Mouse (Mus musculus) limb, embryonic 13.5 days (tissue): Measurements from ENCODE around the gene Wdr26. TPM values are rescaled to one million over a fixed set of nuclear protein-coding genes. Genes with fewer than 3 reads are reported as not detected.

Experiments
- ATAC-seq: fragments of 200-750 bp; cut with Nextera tagmentation; 2 replicates; pipeline ENCODE4 v1.8.0; 2017; ENCODE audit warnings: low read depth, moderate number of reproducible peaks, moderate TSS enrichment; ENCODE audit not compliant: low FRiP score
- H3K27ac ChIP-seq: fragments of 300-500 bp; sonication (generic); 2 replicates; pipeline ENCODE4 v1.5.1; 2015; ENCODE audit warnings: inconsistent platforms, mild to moderate bottlenecking, moderate library complexity
- H3K27me3 ChIP-seq: fragments of 300-500 bp; sonication (generic); 2 replicates; pipeline ENCODE4 v1.6.1; 2015; ENCODE audit warnings: mild to moderate bottlenecking, inconsistent platforms
- H3K36me3 ChIP-seq: fragments of 300-500 bp; sonication (generic); 2 replicates; pipeline ENCODE4 v1.6.1; 2015; ENCODE audit warnings: inconsistent platforms, mild to moderate bottlenecking, moderate library complexity
- H3K4me1 ChIP-seq: fragments of 300-500 bp; sonication (generic); 2 replicates; pipeline ENCODE4 v1.6.1; 2015; ENCODE audit warnings: inconsistent platforms
- H3K4me2 ChIP-seq: fragments of 300-500 bp; sonication (generic); replicated peaks from 2 replicates; pipeline ENCODE4 v1.6.1; 2015; ENCODE audit warnings: inconsistent platforms, mild to moderate bottlenecking, moderate library complexity
- H3K4me3 ChIP-seq: fragments of 300-500 bp; sonication (generic); 2 replicates; pipeline ENCODE4 v1.5.1; 2015; ENCODE audit warnings: moderate library complexity, mild to moderate bottlenecking, inconsistent platforms
- H3K9ac ChIP-seq: fragments of 300-500 bp; sonication (generic); 2 replicates; pipeline ENCODE4 v1.6.1; 2015; ENCODE audit warnings: mild to moderate bottlenecking, inconsistent platforms
- H3K9me3 ChIP-seq: fragments of 300-500 bp; sonication (generic); 2 replicates; pipeline ENCODE4 v1.6.1; 2016; ENCODE audit warnings: inconsistent platforms
- WGBS: fragments of 180-500 bp; shearing (Covaris S2); methylation state at CpG from one replicate; pipeline ENCODE4 v1.1.7; 2015; 5-methylcytosine and 5-hydroxymethylcytosine counted together
- polyA plus RNA-seq: library from polyadenylated mRNA; unstranded; fragments of >200 nt; fragmentation: Nextera tagmentation; extraction: Ambion mirVana; gene quantifications from 2 replicates; pipeline ENCODE4 v1.2.1, GENCODE M21; 2015

Wdr26 gene
- 40.5 and 44.4 TPM in 2 replicates for polyA plus RNA-seq

DNA sequence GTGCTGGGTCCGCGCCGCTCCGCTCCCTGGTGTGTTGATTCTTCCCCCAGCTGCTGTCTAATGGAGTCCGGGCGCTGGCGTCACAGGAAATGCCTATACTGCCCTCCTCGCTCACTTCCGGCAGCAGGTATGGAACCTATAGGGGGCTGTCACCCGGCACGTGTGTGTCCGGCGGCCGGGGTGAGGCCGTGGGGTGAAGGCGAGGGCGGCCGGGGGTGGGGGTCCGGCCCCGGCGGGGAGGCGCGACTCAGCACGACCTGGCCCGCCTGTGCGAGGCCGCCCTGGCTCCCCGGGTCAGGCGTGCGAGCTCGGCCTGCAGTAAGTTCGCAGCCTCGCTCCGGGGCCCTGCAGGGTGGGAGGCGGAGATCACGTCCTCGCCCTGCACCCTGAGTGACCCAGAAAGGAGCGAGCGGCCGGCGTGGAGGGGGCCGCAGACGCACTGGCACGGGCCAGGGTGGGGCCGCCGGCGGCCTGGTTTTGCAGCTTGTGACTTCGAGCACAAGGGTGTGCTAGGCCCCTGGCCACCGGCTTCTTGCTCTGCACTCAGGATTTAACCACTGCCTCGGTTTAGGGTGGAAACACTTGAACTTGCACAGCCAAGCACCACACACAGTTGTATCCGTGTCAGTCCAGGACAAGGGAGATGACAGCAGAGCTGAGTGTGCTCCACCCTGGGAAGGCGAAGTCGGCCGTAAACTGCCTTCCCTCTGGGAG lies at the start of gene Wdr26:
Gene Wdr26 (minus strand): TSS at position 82 of the 714 bp plus-strand sequence.
- ATAC-seq: peak; percentile 94

DNA sequence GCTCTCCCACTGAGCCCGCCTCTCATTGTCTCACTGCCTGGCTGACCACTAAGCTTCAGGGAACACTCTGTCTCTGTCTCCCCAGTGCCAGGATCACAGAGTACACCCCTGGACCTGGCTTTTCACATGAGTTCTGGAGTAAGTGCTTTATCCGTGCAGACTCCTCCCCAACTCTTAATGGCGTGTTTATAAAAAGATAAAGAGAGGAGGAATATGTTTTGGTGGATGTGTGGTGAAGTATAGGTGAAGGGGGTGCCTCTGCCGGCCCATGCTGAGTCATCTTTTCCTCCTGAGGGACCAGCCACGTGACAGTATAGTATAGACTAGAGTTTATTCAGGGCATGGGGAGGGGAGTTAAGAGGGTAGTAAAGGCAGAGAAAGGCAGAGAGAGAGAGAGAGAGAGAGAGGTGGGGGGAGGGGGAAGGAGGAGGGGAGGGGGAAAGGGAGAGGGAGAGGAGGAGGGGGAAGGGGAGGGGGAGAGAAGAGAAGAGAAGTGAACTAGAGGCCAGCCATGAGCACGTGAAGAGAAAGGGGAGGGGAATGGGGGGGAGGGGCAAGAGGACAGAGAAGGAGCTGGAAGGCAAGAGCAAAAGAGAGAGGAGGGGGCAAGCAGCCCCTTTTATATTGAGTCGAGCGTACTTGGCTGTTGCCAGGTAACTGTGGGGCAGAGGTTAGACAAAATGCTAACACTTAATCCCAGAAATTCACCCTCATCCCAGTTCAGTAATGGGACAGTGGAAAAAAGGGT lies 49.3 kb upstream of the Wdr26 start:
- peaks cover 41% of the 10 kb centered on the region for H3K4me1 ChIP-seq
- no peak for ATAC-seq

More for the DNA sequence above, at the start of gene Wdr26:
- under 1% methylated on average over 53 of the region's 54 CpGs for WGBS
- Histone ChIP-seq H3K27ac (peak within 1 kb of the TSS; percentile 92), H3K4me2 (peak within 1 kb of the TSS; percentile 77), H3K4me1 (peaks cover 25% of the 10 kb centered on the region), H3K9ac (peak within 1 kb of the TSS; percentile 98), H3K9me3 (no peaks in the 10 kb centered on the region), H3K36me3 (peaks cover 11% of the 10 kb centered on the region; the same call in 1 of the 2 replicates), H3K27me3 (no peaks in the 10 kb centered on the region), H3K4me3 (peak within 1 kb of the TSS; percentile 100)

DNA sequence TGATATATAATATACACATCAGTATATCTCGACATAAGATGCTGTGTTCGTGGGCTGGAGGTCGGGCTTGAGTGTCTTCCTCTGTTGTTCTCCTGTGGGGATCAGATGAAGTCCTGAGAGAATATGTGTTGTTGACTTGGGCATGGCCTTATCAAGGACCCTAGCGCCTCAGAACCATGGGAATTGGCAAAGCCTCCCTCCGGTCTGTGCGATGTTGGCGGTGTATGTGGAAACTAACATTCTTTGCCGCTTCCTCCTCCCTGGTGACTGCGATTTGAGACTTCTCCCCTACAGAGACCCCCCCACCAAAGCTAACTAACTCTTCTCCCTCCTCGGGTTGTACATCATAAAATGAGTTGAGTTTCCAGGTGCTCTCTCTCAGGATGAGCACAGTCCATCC lies 48.6 kb upstream of the Wdr26 start:
- Histone ChIP-seq H3K9me3 (no peaks in the 10 kb centered on the region), H3K4me3 (no peak overlapping the region), H3K27ac (no peak overlapping the region), H3K4me2 (no peak overlapping the region), H3K27me3 (peaks cover 9% of the 10 kb centered on the region; the same call in 1 of the 2 replicates), H3K9ac (no peak overlapping the region), H3K36me3 (no peaks in the 10 kb centered on the region), H3K4me1 (peaks cover 48% of the 10 kb centered on the region)
- ATAC-seq: no peak
- 85% methylated on average over 10 of the region's 10 CpGs for WGBS

More for the DNA sequence above, 49.3 kb upstream of the Wdr26 start:
- Histone ChIP-seq H3K4me3 (no peak overlapping the region), H3K9ac (no peak overlapping the region), H3K27me3 (peaks cover 9% of the 10 kb centered on the region; the same call in 1 of the 2 replicates), H3K9me3 (no peaks in the 10 kb centered on the region), H3K27ac (no peak overlapping the region), H3K36me3 (no peaks in the 10 kb centered on the region), H3K4me2 (no peak overlapping the region)
- WGBS: 40% methylated on average over 8 of the region's 8 CpGs

DNA sequence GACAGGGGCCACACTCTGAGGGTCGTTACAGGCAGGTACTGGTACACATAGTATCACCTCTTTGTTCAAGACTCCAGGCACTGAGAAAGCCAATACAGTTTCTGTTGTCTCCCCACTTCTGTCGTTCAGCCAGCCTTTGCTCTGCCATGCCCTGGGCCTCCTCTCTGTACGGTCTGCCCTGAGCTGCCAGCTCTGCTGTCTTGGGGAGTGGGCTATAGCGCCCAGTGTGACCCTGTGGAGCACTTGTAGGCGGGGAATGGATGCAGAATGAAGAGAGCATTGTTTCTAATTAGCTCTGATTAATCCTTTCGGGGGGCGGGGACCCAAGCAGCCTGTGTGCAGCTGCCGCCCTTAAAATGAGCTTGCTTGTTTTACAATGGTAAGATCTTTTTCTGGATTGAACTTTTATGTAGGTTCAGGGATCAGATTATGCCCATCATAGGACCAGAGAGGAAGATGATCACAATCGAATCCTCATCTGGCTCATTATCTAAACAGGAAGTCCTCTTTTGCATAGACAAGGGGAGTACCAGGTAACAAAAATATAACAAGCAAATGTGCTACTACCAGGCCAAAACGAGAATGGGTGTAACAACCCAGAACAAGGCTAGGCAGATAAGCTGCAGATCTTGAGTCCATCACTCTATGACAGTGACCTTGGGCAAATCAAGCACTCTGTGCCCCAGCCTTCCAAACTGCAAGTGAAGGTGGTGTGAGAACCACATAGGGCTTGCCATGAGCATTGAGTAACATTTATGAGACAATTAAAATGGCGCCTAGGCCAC lies 48.0 kb upstream of the Wdr26 start:
- Histone ChIP-seq H3K9ac (no peak overlapping the region), H3K4me2 (no peak overlapping the region), H3K4me3 (no peak overlapping the region), H3K27me3 (peaks cover 9% of the 10 kb centered on the region; the same call in 1 of the 2 replicates), H3K27ac (no peak overlapping the region), H3K36me3 (no peaks in the 10 kb centered on the region), H3K9me3 (no peaks in the 10 kb centered on the region), H3K4me1 (peaks cover 49% of the 10 kb centered on the region)
- WGBS: 41% methylated on average over 11 of the region's 11 CpGs
- no peak for ATAC-seq

DNA sequence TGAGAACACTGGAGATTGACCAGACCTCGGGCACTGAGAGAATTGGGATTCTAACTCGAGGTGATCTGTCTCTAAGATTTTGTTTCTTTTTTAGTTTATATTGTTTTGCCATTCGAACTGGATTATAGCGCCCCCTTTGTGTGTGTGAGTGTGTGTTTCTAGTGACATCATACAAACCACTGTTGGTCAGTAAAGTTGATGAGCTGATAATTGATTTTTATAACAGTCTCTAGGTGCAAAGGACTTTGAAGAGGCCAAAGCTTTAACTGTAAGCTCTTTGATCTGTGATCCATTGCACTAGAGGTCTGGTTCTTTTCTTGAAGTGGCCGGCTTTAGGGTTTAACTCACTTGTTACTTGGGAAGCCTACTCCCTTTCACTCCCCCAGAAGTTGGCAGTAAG lies 47.3 kb upstream of the Wdr26 start:
- Histone ChIP-seq H3K9ac (no peak overlapping the region), H3K36me3 (no peaks in the 10 kb centered on the region), H3K4me3 (no peak overlapping the region), H3K9me3 (no peaks in the 10 kb centered on the region), H3K4me1 (peaks cover 54% of the 10 kb centered on the region), H3K27ac (no peak overlapping the region), H3K27me3 (peaks cover 9% of the 10 kb centered on the region; the same call in 1 of the 2 replicates), H3K4me2 (no peak overlapping the region)
- WGBS: 41% methylated on average over 5 of the region's 5 CpGs
- no peak for ATAC-seq

DNA sequence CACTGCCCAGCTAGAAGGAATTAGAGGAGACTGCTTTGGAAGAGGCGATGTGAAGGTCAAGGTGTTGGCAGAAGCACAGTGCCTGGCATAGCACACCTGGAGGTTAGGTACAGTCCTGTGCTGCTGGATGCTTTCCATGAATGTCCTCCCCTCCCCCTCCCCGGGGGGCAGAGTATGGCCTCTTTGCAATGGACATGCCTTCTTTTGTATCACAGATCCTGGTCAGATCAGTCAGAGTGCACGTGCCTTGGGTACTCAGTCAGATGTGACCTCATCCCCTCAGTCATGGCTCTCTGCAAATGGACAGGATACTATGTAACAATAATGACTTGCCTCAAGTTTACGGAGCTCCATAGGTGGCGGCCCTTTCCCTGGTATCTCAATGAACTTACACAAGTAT lies 46.8 kb upstream of the Wdr26 start:
- no peak overlapping the region for H3K27ac ChIP-seq
- H3K27me3 ChIP-seq: peaks cover 9% of the 10 kb centered on the region; the same call in 1 of the 2 replicates
- H3K4me1 ChIP-seq: peaks cover 58% of the 10 kb centered on the region
- no peaks in the 10 kb centered on the region for H3K36me3 ChIP-seq
- no peak overlapping the region for H3K4me3 ChIP-seq
- H3K9ac ChIP-seq: no peak overlapping the region
- WGBS: 76% methylated on average over 5 of the region's 5 CpGs
- H3K4me2 ChIP-seq: no peak overlapping the region
- no peak for ATAC-seq
- H3K9me3 ChIP-seq: no peaks in the 10 kb centered on the region

DNA sequence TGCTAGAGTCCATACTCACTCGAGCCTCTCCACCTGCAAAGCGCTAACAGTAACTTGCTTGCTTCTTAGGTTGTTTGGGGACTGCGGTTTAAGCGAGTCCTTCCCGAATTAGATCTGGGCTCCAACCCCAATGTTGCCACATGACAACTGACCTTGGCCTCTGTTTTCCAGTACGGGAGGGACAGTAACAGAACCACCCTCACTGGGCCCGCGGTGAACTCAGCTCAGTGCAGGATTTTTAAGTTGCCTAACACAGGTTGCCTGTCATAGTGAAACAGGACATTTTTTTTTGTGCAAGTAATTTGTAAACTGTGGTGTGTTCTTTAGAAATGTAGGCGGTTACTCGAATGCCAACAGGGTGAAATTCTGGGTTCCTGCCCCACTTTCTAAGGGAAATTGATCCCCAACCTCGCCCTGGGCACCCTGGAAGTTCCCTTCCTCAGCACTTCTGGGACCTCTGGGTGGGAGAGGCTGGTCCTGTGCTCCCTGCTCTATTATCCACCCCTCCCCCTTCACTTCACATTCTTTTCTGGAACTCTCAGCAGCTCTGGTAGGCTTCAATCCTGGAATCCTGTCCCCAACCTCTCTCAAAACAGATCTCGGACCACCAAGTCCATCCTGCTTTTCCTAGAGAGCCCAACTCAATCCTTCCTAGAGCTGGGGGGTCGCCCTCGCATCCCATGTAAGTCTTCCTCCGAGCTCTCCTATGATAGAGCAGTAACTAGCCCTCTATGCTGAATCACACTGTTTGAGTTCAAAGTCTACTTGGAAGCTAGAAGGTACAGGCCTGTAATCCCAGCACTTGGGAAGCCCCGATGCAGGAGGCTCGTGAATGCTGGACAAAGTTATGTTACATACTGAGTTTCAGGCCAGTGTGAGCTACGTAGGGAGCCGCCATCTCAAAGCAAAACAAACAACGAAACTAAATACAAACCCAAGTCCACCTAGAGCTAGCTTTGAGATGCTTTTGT lies 46.1 kb upstream of the Wdr26 start:
- Histone ChIP-seq H3K36me3 (no peaks in the 10 kb centered on the region), H3K4me1 (peaks cover 61% of the 10 kb centered on the region), H3K27ac (no peak overlapping the region), H3K4me3 (no peak overlapping the region), H3K27me3 (peaks cover 9% of the 10 kb centered on the region; the same call in 1 of the 2 replicates), H3K9me3 (no peaks in the 10 kb centered on the region), H3K9ac (no peak overlapping the region), H3K4me2 (0 out of 2 replicates have a peak overlapping the region, but pooled peaks have one; percentile 79)
- ATAC-seq: no peak
- 68% methylated on average over 20 of the region's 20 CpGs for WGBS

DNA sequence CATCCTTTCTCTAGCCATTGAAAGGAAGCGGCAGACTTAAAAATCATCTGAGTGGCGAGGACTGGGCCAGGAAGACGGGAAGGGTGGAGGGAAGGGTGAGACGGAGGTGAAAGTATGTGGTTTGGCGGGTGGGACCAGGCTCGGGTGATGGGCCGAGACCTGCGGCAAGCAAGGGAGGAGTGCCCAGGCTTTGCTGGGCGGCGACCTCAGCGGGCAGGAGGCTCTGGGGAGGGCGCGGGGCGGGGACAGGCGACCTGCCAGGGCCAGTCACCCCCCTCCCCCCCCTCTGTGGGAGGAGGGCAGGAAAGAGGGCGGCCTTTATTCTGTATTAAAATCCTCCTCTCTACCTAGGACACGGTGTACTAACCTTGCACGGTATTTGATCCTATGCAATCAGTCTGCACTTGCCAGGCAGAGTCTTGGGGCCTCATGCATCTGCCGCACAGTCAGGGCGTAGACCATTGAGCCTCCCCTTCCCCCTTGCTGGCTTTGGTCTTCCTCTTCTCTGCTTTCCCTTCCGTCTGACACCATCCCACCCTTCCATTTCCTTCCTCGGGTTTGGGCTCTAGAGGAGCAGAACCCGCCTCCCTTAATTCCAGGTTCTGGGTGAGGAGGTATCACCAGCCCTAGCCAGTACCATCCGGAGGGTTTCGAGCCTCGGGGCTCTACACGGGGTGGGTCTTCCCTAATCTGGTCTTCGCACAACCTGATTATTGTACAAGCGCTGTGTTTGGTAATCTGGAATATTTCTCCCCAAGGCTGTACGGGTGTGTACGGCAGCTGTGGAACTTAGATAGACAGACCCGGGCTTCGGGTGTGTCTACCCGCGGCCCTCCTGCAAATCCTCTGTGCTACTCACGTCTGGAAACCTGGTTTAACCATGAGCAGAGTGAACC lies 45.1 kb upstream of the Wdr26 start:
- Histone ChIP-seq H3K27me3 (peaks cover 9% of the 10 kb centered on the region; the same call in 1 of the 2 replicates), H3K27ac (peak overlapping the region; percentile 61), H3K4me3 (peak overlapping the region; percentile 43), H3K9ac (peak overlapping the region; percentile 63), H3K4me1 (peaks cover 64% of the 10 kb centered on the region), H3K4me2 (peak overlapping the region; percentile 79), H3K36me3 (no peaks in the 10 kb centered on the region), H3K9me3 (no peaks in the 10 kb centered on the region)
- WGBS: 19% methylated on average over 33 of the region's 36 CpGs
- ATAC-seq: peak; percentile 70

DNA sequence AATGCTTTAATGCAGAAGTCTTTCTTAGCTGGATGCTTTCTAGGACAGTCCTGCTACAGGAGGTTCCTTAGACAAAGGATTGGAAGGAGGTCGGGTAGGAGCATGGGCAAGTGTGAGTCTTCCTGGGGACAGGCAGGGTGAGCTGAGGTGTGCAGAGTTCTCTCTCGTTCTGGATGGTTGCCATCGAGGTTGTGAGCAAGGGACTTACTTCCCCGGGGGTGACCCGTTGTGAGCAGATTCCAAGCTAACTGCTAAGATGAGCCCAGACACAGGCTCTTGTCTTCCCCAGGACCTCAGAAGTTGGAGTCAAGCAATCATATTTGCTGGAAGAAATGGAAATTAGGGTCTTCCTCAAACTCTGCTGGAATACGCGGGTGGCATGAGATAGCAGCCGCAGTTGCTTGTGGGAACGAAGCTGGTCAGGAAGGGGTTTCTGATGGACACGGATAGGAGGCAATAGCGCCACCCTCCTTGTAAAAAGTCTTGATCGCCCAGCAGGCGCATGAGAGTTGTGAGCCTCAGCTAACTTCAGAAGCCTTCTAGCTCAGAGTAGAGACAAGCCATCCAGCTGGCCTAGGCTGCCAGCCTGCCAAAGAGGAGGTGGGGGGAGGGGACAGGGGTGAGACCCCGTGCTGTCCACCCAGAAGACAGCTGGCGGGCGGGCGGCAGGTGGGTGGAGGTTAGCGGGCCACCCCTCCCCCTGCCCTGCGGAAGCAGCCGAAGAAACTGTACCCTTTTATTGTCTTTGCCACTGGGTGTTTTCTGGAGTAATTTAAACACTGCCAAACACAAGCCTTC lies 44.3 kb upstream of the Wdr26 start:
- Histone ChIP-seq H3K4me2 (peak overlapping the region; percentile 79), H3K4me3 (peak overlapping the region; percentile 43), H3K27ac (peak overlapping the region; percentile 61), H3K9ac (peak overlapping the region; percentile 63), H3K27me3 (peaks cover 9% of the 10 kb centered on the region; the same call in 1 of the 2 replicates), H3K4me1 (peaks cover 61% of the 10 kb centered on the region), H3K36me3 (no peaks in the 10 kb centered on the region), H3K9me3 (no peaks in the 10 kb centered on the region)
- 5% methylated on average over 20 of the region's 20 CpGs for WGBS
- ATAC-seq: peak; percentile 71

DNA sequence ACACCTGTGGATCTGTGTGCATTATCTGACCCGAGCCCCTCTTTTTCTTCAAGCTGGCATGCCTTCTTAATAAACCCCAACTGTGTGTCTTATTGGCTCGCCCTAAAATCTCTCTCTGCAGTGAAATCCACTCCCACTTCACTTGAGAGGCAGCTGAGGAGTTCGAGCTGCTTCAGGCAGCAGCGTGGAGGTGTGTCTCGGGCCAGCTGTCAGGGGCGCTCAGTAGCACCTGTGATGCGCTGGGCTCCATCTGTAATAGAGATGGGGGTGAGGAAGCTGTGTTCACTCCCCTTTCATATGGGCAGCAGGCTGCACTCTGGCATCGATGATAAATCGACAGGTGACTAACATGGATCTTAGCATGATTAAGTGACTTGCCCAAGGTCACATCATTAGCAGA lies 43.6 kb upstream of the Wdr26 start:
- H3K9me3 ChIP-seq: no peaks in the 10 kb centered on the region
- no peak overlapping the region for H3K4me3 ChIP-seq
- H3K27ac ChIP-seq: no peak overlapping the region
- peaks cover 9% of the 10 kb centered on the region; the same call in 1 of the 2 replicates for H3K27me3 ChIP-seq
- H3K4me1 ChIP-seq: peaks cover 58% of the 10 kb centered on the region
- no peak overlapping the region for H3K9ac ChIP-seq
- no peak for ATAC-seq
- H3K4me2 ChIP-seq: peak overlapping the region; percentile 79; the same call in 1 of the 2 replicates
- WGBS: 44% methylated on average over 9 of the region's 9 CpGs
- no peaks in the 10 kb centered on the region for H3K36me3 ChIP-seq
